In the genomic region with DNA sequence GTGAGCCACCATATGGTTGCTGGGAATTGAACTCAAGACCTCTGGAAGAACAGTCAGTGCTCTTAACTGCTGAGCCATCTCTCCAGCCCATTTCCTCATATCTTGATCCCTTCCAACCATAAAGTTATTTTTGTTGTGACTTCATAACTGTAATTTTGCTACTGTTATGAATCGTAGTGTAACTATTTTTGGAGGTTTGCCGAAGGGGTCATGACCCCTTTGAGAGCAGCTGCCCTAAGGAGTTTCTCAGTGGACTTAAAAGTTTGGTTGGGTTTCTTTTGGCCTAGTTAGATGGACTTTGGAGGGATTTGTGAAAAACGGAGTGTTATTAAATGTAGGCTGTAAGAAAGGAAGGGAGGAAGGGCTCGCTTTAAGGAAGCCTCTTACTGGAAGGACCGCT, we compare ENCODE assay signal across 25 mouse cellular contexts. TPM values are rescaled to one million over a fixed set of nuclear protein-coding genes. Genes with fewer than 3 reads are reported as not detected.
DNase-seq lines count a peak whose midpoint lies in the region; ATAC-seq and TF ChIP-seq lines count a peak whose summit lies in the region.
"Had no signal": no experiment of that assay in that cellular context is flagged by ENCODE, and none has a peak within 500 bp of the region (broad histone marks: within the 10 kb centered on the region; RNA-seq: fewer than 3 reads in every experiment).

No protein-coding gene starts in this region.

- ATAC-seq in kidney, postnatal 0 days (replicated peaks; ENCODE audit: low FRiP score, low read depth) = no peak
- ATAC-seq: activated CD4-positive, CD25-positive, alpha-beta regulatory T cell, adult 4 months; forebrain, embryonic 14.5 days; forebrain, embryonic 16.5 days; Patski had no signal

- no peak overlapping the region for H3K4me3 ChIP-seq in kidney, postnatal 0 days (replicated peaks; ENCODE audit: low read depth, low read length)
- H3K4me3 ChIP-seq: embryonic facial prominence, embryonic 13.5 days; embryonic facial prominence, embryonic 15.5 days; erythroblast, embryonic 14.5 days; forebrain, embryonic 10.5 days; forebrain, embryonic 12.5 days had no signal

- H3K4me1 ChIP-seq in kidney, postnatal 0 days (replicated peaks; ENCODE audit: insufficient read depth, low read length) = no peaks in the 10 kb centered on the region
- H3K4me1 ChIP-seq: embryonic facial prominence, embryonic 13.5 days; embryonic facial prominence, embryonic 15.5 days had no signal

- H3K36me3 ChIP-seq in kidney, postnatal 0 days (ENCODE audit: insufficient read depth, low read length) = no peaks in the 10 kb centered on the region
- H3K36me3 ChIP-seq: embryonic facial prominence, embryonic 13.5 days; embryonic facial prominence, embryonic 15.5 days; forebrain, embryonic 10.5 days; forebrain, embryonic 12.5 days had no signal

- H3K4me2 ChIP-seq in kidney, postnatal 0 days (ENCODE audit: low read length) = no peak overlapping the region
- H3K4me2 ChIP-seq: embryonic facial prominence, embryonic 13.5 days; embryonic facial prominence, embryonic 15.5 days; forebrain, embryonic 12.5 days had no signal

- 84% methylated on average over 5 of the region's 5 CpGs for WGBS in kidney, postnatal 0 days

- peak; percentile 11 for DNase-seq in kidney, postnatal 0 days (ENCODE audit: low spot score)
- DNase-seq in kidney, adult 11 months = no peak
- DNase-seq in kidney, postnatal 14 days = peak; percentile 57
- no peak for DNase-seq in kidney, adult 8-10 months
- peak; percentile 9 for DNase-seq in 3T3-L1 (ENCODE audit: low read depth, low spot score)
- no peak for DNase-seq in c-Kit-positive CD71-positive TER-119-positive erythroid progenitor cells, embryonic 14.5 days (ENCODE audit: low spot score)
- DNase-seq: adrenal gland, adult 8-10 months; adrenal gland, postnatal 14 days; adrenal gland, postnatal 36 days; cerebellum, adult 11 months; cerebellum, adult 18-20 months; cerebellum, adult 8-10 months; cerebellum, adult 9-11 months; cerebellum, postnatal 14 days; cerebellum, postnatal 36 days; embryo, embryonic 11 days had no signal

- H3K27ac ChIP-seq in kidney, postnatal 0 days = no peak overlapping the region
- H3K27ac ChIP-seq: embryonic facial prominence, embryonic 13.5 days; embryonic facial prominence, embryonic 15.5 days; forebrain, embryonic 10.5 days; forebrain, embryonic 12.5 days had no signal

- H3K9ac ChIP-seq in kidney, postnatal 0 days (ENCODE audit: low read depth, low read length) = no peak overlapping the region
- H3K9ac ChIP-seq: embryonic facial prominence, embryonic 13.5 days; embryonic facial prominence, embryonic 15.5 days; forebrain, embryonic 12.5 days had no signal

- no peaks in the 10 kb centered on the region for H3K27me3 ChIP-seq in kidney, postnatal 0 days (ENCODE audit: insufficient read depth, low read length)
- H3K27me3 ChIP-seq: embryonic facial prominence, embryonic 13.5 days; embryonic facial prominence, embryonic 15.5 days; forebrain, embryonic 12.5 days had no signal

- no peaks in the 10 kb centered on the region for H3K9me3 ChIP-seq in kidney, postnatal 0 days (replicated peaks; ENCODE audit: low read length)
- H3K9me3 ChIP-seq: embryonic facial prominence, embryonic 13.5 days; embryonic facial prominence, embryonic 15.5 days; forebrain, embryonic 10.5 days; forebrain, embryonic 12.5 days had no signal

- TF ChIP-seq CTCF in kidney, postnatal 0 days (IDR thresholded peaks at IDR 0.05; ENCODE audit: low read depth) = no peak

RNA-seq across cellular contexts. Expression of a gene that starts 30.0 kb away (rescaled TPM):
- polyA plus RNA-seq in kidney, postnatal 0 days (2015; fragmentation: Nextera tagmentation; extraction: Ambion mirVana) = 3.2 and 3.5 TPM in 2 replicates

Comparison
In these comparisons a context has a peak if more than half of its experiments do, and no peak if none do; other contexts are left out.
1. DNase-seq: peak in kidney, postnatal 0 days (single experiment), kidney, postnatal 14 days (single experiment) and 3T3-L1 (single experiment); none in kidney, adult 11 months (single experiment), kidney, adult 8-10 months (0 of 2) and c-Kit-positive CD71-positive TER-119-positive erythroid progenitor cells, embryonic 14.5 days (single experiment).